16 mouse cellular contexts compared by ENCODE assay signal in genomic region chr12:79691929-79692862, GRCm38 (mm10).
DNase-seq lines count a peak whose midpoint lies in the region; ATAC-seq lines count a peak whose summit lies in the region.
"Had no signal": no experiment of that assay in that cellular context is flagged by ENCODE, and none has a peak within 500 bp of the region (broad histone marks: within the 10 kb centered on the region; RNA-seq: fewer than 3 reads in every experiment).

No protein-coding gene starts in this region.

- H3K9me3 ChIP-seq in intestine, embryonic 16.5 days (ENCODE audit: control insufficient read depth, low read length) = no peaks in the 10 kb centered on the region
- H3K9me3 ChIP-seq in intestine, embryonic 15.5 days = no peaks in the 10 kb centered on the region
- no peaks in the 10 kb centered on the region for H3K9me3 ChIP-seq in midbrain, embryonic 11.5 days (ENCODE audit: control insufficient read depth, low read length)
- H3K9me3 ChIP-seq: limb, embryonic 10.5 days; liver, embryonic 15.5 days; stomach, embryonic 15.5 days had no signal

- DNase-seq in adrenal gland, adult 2 months = peak; percentile 19
- no peak for DNase-seq in adrenal gland, postnatal 25 days
- peak; percentile 57 for DNase-seq in T-cell, adult 2 months (ENCODE audit: low spot score)
- DNase-seq in naive thymus-derived CD4-positive, alpha-beta T cell, adult 2 months (ENCODE audit: low read depth) = peak; percentile 65
- no peak for DNase-seq in midbrain, embryonic 11.5 days (ENCODE audit: low spot score, missing footprints)
- DNase-seq: adrenal gland, postnatal 10 days; kidney, postnatal 10 days; right cerebral cortex, postnatal 14 days had no signal

- no peaks in the 10 kb centered on the region for H3K27me3 ChIP-seq in intestine, embryonic 16.5 days (replicated peaks; ENCODE audit: control insufficient read depth, insufficient read depth, low read length)
- no peaks in the 10 kb centered on the region for H3K27me3 ChIP-seq in intestine, embryonic 15.5 days (replicated peaks)
- no peaks in the 10 kb centered on the region for H3K27me3 ChIP-seq in midbrain, embryonic 11.5 days (ENCODE audit: control insufficient read depth, insufficient read depth, low read length)
- H3K27me3 ChIP-seq: liver, embryonic 15.5 days; stomach, embryonic 15.5 days had no signal

- peak; percentile 63 for ATAC-seq in intestine, embryonic 16.5 days
- ATAC-seq in intestine, embryonic 15.5 days = no peak; the same call in 1 of the 2 replicates
- ATAC-seq in erythroblast, adult 5-6 weeks (replicated peaks; ENCODE audit: low FRiP score, poor library complexity, severe bottlenecking) = no peak
- no peak for ATAC-seq in midbrain, embryonic 11.5 days (ENCODE audit: low FRiP score)
- ATAC-seq: hindbrain, postnatal 0 days had no signal

- no peaks in the 10 kb centered on the region for H3K36me3 ChIP-seq in intestine, embryonic 16.5 days (ENCODE audit: control insufficient read depth, insufficient read depth, low read length)
- no peaks in the 10 kb centered on the region for H3K36me3 ChIP-seq in intestine, embryonic 15.5 days
- no peaks in the 10 kb centered on the region for H3K36me3 ChIP-seq in midbrain, embryonic 11.5 days (ENCODE audit: control insufficient read depth, insufficient read depth, low read length)
- H3K36me3 ChIP-seq: limb, embryonic 10.5 days; liver, embryonic 15.5 days; stomach, embryonic 15.5 days had no signal

- WGBS in intestine, embryonic 16.5 days = 64% methylated on average over 14 of the region's 14 CpGs
- 63% methylated on average over 14 of the region's 14 CpGs for WGBS in intestine, embryonic 15.5 days
- 92% methylated on average over 14 of the region's 14 CpGs for WGBS in midbrain, embryonic 11.5 days

- H3K4me1 ChIP-seq in intestine, embryonic 16.5 days (ENCODE audit: control insufficient read depth, insufficient read depth, low read length) = peaks cover 5% of the 10 kb centered on the region
- peaks cover 12% of the 10 kb centered on the region; the same call in 1 of the 2 replicates for H3K4me1 ChIP-seq in intestine, embryonic 15.5 days (replicated peaks)
- peaks cover 3% of the 10 kb centered on the region for H3K4me1 ChIP-seq in midbrain, embryonic 11.5 days (ENCODE audit: control insufficient read depth, insufficient read depth, low read length)

- H3K4me3 ChIP-seq in intestine, embryonic 16.5 days (ENCODE audit: low read length) = no peak overlapping the region
- H3K4me3 ChIP-seq in intestine, embryonic 15.5 days (replicated peaks) = no peak overlapping the region
- H3K4me3 ChIP-seq in midbrain, embryonic 11.5 days (ENCODE audit: low read depth, low read length) = no peak overlapping the region
- H3K4me3 ChIP-seq: limb, embryonic 10.5 days; liver, embryonic 15.5 days; stomach, embryonic 15.5 days had no signal

- H3K9ac ChIP-seq in intestine, embryonic 16.5 days (ENCODE audit: low read depth, low read length) = no peak overlapping the region
- H3K9ac ChIP-seq in intestine, embryonic 15.5 days = no peak overlapping the region
- no peak overlapping the region for H3K9ac ChIP-seq in midbrain, embryonic 11.5 days (ENCODE audit: low read length)
- H3K9ac ChIP-seq: liver, embryonic 15.5 days; stomach, embryonic 15.5 days had no signal

- no peak overlapping the region for H3K27ac ChIP-seq in intestine, embryonic 16.5 days (ENCODE audit: low read length)
- no peak overlapping the region for H3K27ac ChIP-seq in intestine, embryonic 15.5 days
- no peak overlapping the region for H3K27ac ChIP-seq in midbrain, embryonic 11.5 days (ENCODE audit: low read depth, low read length)
- H3K27ac ChIP-seq: hindbrain, postnatal 0 days; limb, embryonic 10.5 days; liver, embryonic 15.5 days; macrophage; stomach, embryonic 15.5 days had no signal

- no peak overlapping the region for H3K4me2 ChIP-seq in intestine, embryonic 16.5 days (ENCODE audit: low read depth, low read length)
- H3K4me2 ChIP-seq in intestine, embryonic 15.5 days (replicated peaks) = no peak overlapping the region
- H3K4me2 ChIP-seq in midbrain, embryonic 11.5 days = no peak overlapping the region
- H3K4me2 ChIP-seq: liver, embryonic 15.5 days; stomach, embryonic 15.5 days had no signal

Comparison
In these comparisons a context has a peak if more than half of its experiments do, and no peak if none do; other contexts are left out.
1. DNase-seq: peak in adrenal gland, adult 2 months (single experiment), T-cell, adult 2 months (single experiment) and naive thymus-derived CD4-positive, alpha-beta T cell, adult 2 months (single experiment); none in adrenal gland, postnatal 25 days (single experiment) and midbrain, embryonic 11.5 days (single experiment).